Mouse (Mus musculus) heart, postnatal 36 days (tissue): ENCODE measurements around the gene Drg1. TPM values are rescaled to one million over a fixed set of nuclear protein-coding genes. Genes with fewer than 3 reads are reported as not detected.

Experiments
- DNase-seq, 2 experiments: peaks; one replicate each; pipeline ENCODE4 v3.0.0; 2021 to 2022
- intact Hi-C: fragments of 180-260 bp; cut with DNase I; formaldehyde crosslinking; loops from one replicate; pipeline ENCODE4 v1.15.1; 2025
- total RNA-seq, 2 experiments: library from RNA; stranded (reverse); gene quantifications; 2 replicates each; pipeline ENCODE4 v1.2.3; 2021

The Drg1 gene
- total RNA-seq, 2 experiments from 2014 or later = 61.8 to 63.3 TPM

- intact Hi-C loops = loop anchor here (1.0 to 2.0 kb wide), 2 partner anchors 24 to 38 kb away; partner anchors contain the start of gene Drg1
- peak; percentile 47 to 67 for DNase-seq
Measured at GRCm38 (mm10) chr11:3290640-3291310, 24.6 kb upstream of the Drg1 start.

GRCm38 (mm10) chr11:3289803-3290639 is 23.8 kb upstream of the Drg1 start:
- intact Hi-C loops = loop anchor here (2.0 kb wide), 1 partner anchor 39 kb away; no protein-coding TSS in a partner anchor

GRCm38 (mm10) chr11:3289302-3289802 is 23.1 kb upstream of the Drg1 start:
- intact Hi-C loops = no loop called here
- DNase-seq = peak; percentile 58 to 74

More at GRCm38 (mm10) chr11:3289803-3290639, 23.8 kb upstream of the Drg1 start:
- peak; percentile 81 to 92 for DNase-seq

- intact Hi-C loops = no loop called here
- DNase-seq = peak; percentile 46 to 62
Measured at GRCm38 (mm10) chr11:3288521-3289301, 22.5 kb upstream of the Drg1 start, which contains the start of gene Patz1. Gene Patz1 (plus strand): TSS chr11:3288874.

GRCm38 (mm10) chr11:3287921-3288320 is 21.7 kb upstream of the Drg1 start:
- intact Hi-C loops = no loop called here
- no peak for DNase-seq

- intact Hi-C loops = no loop called here
Measured at GRCm38 (mm10) chr11:3287131-3287530, 20.9 kb upstream of the Drg1 start.

GRCm38 (mm10) chr11:3285940-3286339 is 19.7 kb upstream of the Drg1 start:
- DNase-seq = no peak
- intact Hi-C loops = no loop called here

More at GRCm38 (mm10) chr11:3287131-3287530, 20.9 kb upstream of the Drg1 start:
- DNase-seq = no peak

GRCm38 (mm10) chr11:3283645-3284044 is 17.4 kb upstream of the Drg1 start:
- intact Hi-C loops = no loop called here
- DNase-seq = no peak

GRCm38 (mm10) chr11:3282887-3283286 is 16.7 kb upstream of the Drg1 start:
- intact Hi-C loops = no loop called here
- DNase-seq = no peak

- intact Hi-C loops = no loop called here
- DNase-seq = no peak
Measured at GRCm38 (mm10) chr11:3279729-3280128, 13.5 kb upstream of the Drg1 start.

GRCm38 (mm10) chr11:3278351-3278750 is 12.1 kb upstream of the Drg1 start:
- intact Hi-C loops = no loop called here
- no peak for DNase-seq

GRCm38 (mm10) chr11:3269241-3269640 is 3.0 kb upstream of the Drg1 start:
- intact Hi-C loops = no loop called here
- no peak for DNase-seq

GRCm38 (mm10) chr11:3267133-3267532 is 918 bp upstream of the Drg1 start:
- intact Hi-C loops = no loop called here
- no peak for DNase-seq

GRCm38 (mm10) chr11:3265291-3266078 is 730 bp downstream of the Drg1 start:
- DNase-seq = no peak
- intact Hi-C loops = loop anchor here (1.0 to 2.0 kb wide), 2 partner anchors 26 to 61 kb away; no protein-coding TSS in a partner anchor

GRCm38 (mm10) chr11:3259537-3259936 is 6.7 kb downstream of the Drg1 start:
- intact Hi-C loops = no loop called here
- DNase-seq = no peak

GRCm38 (mm10) chr11:3247387-3247786 is 18.8 kb downstream of the Drg1 start:
- intact Hi-C loops = no loop called here
- no peak for DNase-seq

GRCm38 (mm10) chr11:3243771-3244170 is 22.4 kb downstream of the Drg1 start:
- no peak for DNase-seq
- intact Hi-C loops = no loop called here

GRCm38 (mm10) chr11:3242395-3242794 is 23.8 kb downstream of the Drg1 start:
- intact Hi-C loops = no loop called here
- no peak for DNase-seq

- DNase-seq = no peak
- intact Hi-C loops = no loop called here
Measured at GRCm38 (mm10) chr11:3235277-3235676, 30.9 kb downstream of the Drg1 start.

GRCm38 (mm10) chr11:3233704-3234103 is 32.5 kb downstream of the Drg1 start:
- intact Hi-C loops = no loop called here
- DNase-seq = no peak
